Mouse (Mus musculus) fat pad, adult 2 months (tissue): ENCODE measurements around the gene Isoc2a.

Experiments
- DNase-seq: peaks from one replicate; pipeline ENCODE4 v3.0.0-alpha.2; 2011; ENCODE audit warnings: low read depth, low spot score; ENCODE audit errors: extremely low read depth

Isoc2a gene

DNA sequence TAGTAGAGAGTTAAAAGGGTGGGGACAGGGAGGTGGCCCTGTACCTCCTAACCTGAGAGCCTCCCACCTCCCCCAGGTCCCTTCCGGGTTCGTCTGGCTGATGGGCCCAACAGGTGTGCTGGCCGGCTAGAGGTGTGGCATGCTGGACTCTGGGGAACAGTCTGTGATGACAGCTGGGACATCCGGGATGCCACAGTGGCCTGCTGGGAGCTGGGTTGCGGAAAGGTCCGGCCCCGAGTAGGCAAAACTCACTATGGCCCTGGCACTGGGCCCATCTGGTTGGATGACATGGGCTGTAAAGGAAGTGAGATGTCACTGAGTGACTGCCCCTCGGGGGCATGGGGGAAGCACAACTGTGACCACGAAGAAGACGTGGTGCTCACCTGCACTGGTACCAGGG is 59.9 kb downstream of the Isoc2a start:
- DNase-seq = no peak

DNA sequence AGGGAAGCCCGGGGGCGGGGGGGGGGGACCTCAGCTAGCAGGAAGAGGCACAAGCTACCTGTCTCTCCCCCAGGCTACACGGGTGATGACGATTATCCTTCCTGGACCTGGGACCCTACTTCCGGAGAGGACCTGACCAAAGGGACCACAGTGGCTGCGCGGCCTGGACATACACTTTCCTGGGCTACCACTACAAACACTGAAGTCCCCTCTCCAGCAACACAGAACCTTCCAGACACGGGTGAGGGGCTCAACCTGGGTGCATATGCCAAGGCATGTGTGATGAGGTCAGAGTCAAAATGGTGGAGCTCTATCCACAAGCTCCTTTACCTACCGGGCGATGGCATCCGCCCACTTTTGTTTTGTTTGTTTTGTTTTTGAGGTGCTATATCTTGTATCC is 60.4 kb downstream of the Isoc2a start:
- no peak for DNase-seq

DNA sequence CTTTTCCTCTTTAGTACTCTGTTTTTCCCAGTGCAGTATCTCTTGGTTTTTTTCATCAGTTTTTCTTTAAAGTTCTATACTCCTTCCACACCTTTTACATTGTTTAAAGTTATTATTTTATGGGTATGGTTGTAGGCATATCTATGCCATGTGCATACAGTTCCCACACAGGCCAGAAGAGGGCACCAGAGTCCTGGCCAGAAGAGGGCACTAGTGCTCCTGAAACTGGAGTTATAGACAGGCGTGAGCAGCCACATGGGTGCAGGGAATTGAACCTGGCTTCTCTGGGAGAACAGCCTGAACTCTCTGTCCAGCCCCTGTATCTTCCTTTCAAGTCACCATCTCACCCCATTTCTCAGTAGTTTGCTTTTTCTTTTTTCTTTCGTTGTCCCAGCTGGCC is 61.5 kb downstream of the Isoc2a start:
- DNase-seq = no peak

DNA sequence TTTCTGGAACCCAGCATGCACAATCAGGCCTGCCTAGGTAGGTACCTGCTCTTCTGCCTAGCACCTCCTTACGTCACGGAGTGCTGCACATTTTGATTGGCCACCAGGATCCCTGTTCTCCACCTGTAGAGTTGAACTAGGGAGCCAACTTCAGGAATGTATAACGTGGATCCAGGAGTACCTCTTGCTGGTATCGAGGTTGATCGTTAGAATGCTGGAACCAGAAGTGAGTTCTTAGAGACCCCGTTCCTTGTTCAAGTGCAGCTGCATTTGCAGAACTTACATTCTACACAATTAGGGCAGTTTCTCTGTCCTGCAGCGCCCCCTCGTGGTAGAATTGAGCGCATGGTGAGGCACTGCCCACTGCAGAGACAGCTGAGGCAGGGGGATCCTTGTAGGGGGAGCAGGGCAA is 63.1 kb downstream of the Isoc2a start:
- DNase-seq = no peak

DNA sequence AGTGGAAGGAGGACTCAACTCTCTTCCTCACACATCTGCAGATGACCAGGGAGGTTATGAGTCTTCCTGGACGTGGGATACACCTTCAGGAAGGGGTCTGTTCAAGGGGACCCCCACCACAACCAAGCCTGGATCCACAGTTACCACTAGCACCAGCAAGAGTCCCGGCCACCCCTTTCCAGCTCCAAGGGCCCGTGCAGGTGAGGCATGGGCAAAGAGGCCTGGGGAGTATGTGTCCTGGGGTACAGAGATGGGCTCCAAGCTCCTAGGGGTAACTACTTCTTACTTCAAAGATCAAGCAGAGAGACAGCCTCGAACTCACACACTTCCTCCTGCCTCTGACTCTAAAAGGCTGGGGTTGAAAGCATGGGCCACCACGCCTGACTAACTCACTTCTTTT is 65.7 kb downstream of the Isoc2a start:
- no peak for DNase-seq

DNA sequence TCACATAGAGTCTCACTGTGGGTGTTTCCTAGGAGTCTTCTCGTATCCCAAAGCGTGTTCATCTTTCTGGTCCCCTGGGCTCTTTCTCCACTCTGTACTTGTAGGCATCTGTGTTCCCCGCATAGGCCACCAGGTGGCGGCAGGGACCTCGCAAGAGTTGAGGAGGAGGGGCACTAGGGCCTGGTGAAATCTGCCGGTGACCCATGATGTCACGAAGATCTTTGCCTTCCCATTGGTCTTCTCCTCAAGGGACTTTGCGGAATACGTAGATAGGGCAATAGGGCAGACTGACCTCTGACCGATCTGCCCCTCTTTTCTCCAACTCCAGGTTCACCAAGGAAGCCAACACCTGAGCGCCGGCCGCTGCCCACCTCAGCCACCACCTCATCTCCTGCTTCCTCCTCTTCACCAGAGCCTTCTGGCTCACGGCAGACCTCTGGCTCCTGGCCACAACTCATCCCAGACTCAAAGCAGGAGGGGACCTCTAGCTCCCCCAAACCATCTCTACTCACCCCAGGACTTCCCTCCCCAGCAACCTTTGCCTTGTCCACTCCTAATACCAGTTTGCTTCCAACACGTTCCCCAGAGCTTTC is 66.4 kb downstream of the Isoc2a start:
- peak; percentile 34 for DNase-seq
